Mouse (Mus musculus) heart, postnatal 14 days (tissue): ENCODE measurements around the gene Pdzrn3. TPM values are rescaled to one million over a fixed set of nuclear protein-coding genes. Genes with fewer than 3 reads are reported as not detected.

Source experiments
- DNase-seq, 2 experiments: peaks; one replicate each; pipeline ENCODE4 v3.0.0; 2021 to 2022
- intact Hi-C: fragments of 180-260 bp; cut with DNase I; formaldehyde crosslinking; loops from one replicate; pipeline ENCODE4 v1.15.1; 2025
- total RNA-seq, 2 experiments: library from RNA; stranded (reverse); gene quantifications; 2 replicates each; pipeline ENCODE4 v1.2.3; 2021

The Pdzrn3 gene
- total RNA-seq, 2 experiments from 2014 or later, result 33.4 to 35.0 TPM

GRCm38 (mm10) chr6:101135368-101135767 lies 242.3 kb downstream of the Pdzrn3 start:
- DNase-seq, result no peak
- intact Hi-C loops, result no loop called here

- intact Hi-C loops, result no loop called here
- no peak for DNase-seq
These were observed 252.3 kb downstream of the Pdzrn3 start for GRCm38 (mm10) chr6:101125396-101125795.

GRCm38 (mm10) chr6:101108951-101109350 lies 268.7 kb downstream of the Pdzrn3 start:
- intact Hi-C loops, result no loop called here
- no peak for DNase-seq

- DNase-seq, result no peak
- intact Hi-C loops, result no loop called here
These were observed 274.2 kb downstream of the Pdzrn3 start for GRCm38 (mm10) chr6:101103506-101103905.

GRCm38 (mm10) chr6:101101709-101102654 lies 275.7 kb downstream of the Pdzrn3 start:
- intact Hi-C loops, result no loop called here

More at GRCm38 (mm10) chr6:101101709-101102654, 275.7 kb downstream of the Pdzrn3 start:
- DNase-seq, result no peak
